Mouse (Mus musculus) neural tube, embryonic 13.5 days (tissue): ENCODE results near the gene Perp. TPM values are rescaled to one million over a fixed set of nuclear protein-coding genes. Genes with fewer than 3 reads are reported as not detected.

ENCODE experiments used
- ATAC-seq: fragments of 200-750 bp; cut with Nextera tagmentation; 2 replicates; pipeline ENCODE4 v1.8.0; 2017; ENCODE audit warnings: low read depth, mild to moderate bottlenecking, moderate TSS enrichment, moderate library complexity
- H3K27ac ChIP-seq: fragments of 300-500 bp; sonication (generic); replicated peaks from 2 replicates; pipeline ENCODE4 v1.5.1; 2015; ENCODE audit warnings: moderate library complexity, mild to moderate bottlenecking, inconsistent platforms
- H3K27me3 ChIP-seq: fragments of 300-500 bp; sonication (generic); 2 replicates; pipeline ENCODE4 v1.6.1; 2015; ENCODE audit warnings: mild to moderate bottlenecking, inconsistent platforms
- H3K36me3 ChIP-seq: fragments of 300-500 bp; sonication (generic); 2 replicates; pipeline ENCODE4 v1.6.1; 2015; ENCODE audit warnings: mild to moderate bottlenecking, inconsistent platforms
- H3K4me1 ChIP-seq: fragments of 300-500 bp; sonication (generic); replicated peaks from 2 replicates; pipeline ENCODE4 v1.6.1; 2015; ENCODE audit warnings: inconsistent platforms
- H3K4me2 ChIP-seq: fragments of 300-500 bp; sonication (generic); 2 replicates; pipeline ENCODE4 v1.6.1; 2015; ENCODE audit warnings: inconsistent platforms, mild to moderate bottlenecking, moderate library complexity
- H3K4me3 ChIP-seq: fragments of 300-500 bp; sonication (generic); 2 replicates; pipeline ENCODE4 v1.5.1; 2015; ENCODE audit warnings: mild to moderate bottlenecking, inconsistent platforms
- H3K9ac ChIP-seq: fragments of 300-500 bp; sonication (generic); 2 replicates; pipeline ENCODE4 v1.6.1; 2015; ENCODE audit warnings: moderate library complexity, mild to moderate bottlenecking, inconsistent platforms
- H3K9me3 ChIP-seq: fragments of 300-500 bp; sonication (generic); 2 replicates; pipeline ENCODE4 v1.6.1; 2016; ENCODE audit warnings: inconsistent platforms
- WGBS: fragments of 180-500 bp; shearing (Covaris S2); methylation state at CpG from one replicate; pipeline ENCODE4 v1.1.7; 2015; 5-methylcytosine and 5-hydroxymethylcytosine counted together
- polyA plus RNA-seq: library from polyadenylated mRNA; unstranded; fragments of >200 nt; fragmentation: Nextera tagmentation; extraction: Ambion mirVana; gene quantifications from 2 replicates; pipeline ENCODE4 v1.2.1, GENCODE M21; 2015

Perp gene
- polyA plus RNA-seq, 1 experiment from 2014 or later, result 5.7 TPM

- no peak for ATAC-seq
- no peak overlapping the region for H3K9ac ChIP-seq
- no peak overlapping the region for H3K4me2 ChIP-seq
- no peak overlapping the region for H3K27ac ChIP-seq
- no peaks in the 10 kb centered on the region for H3K36me3 ChIP-seq
- WGBS, result 95% methylated on average over 2 of the region's 2 CpGs
- no peaks in the 10 kb centered on the region for H3K27me3 ChIP-seq
- H3K4me1 ChIP-seq, result no peaks in the 10 kb centered on the region
- H3K9me3 ChIP-seq, result no peaks in the 10 kb centered on the region
- H3K4me3 ChIP-seq, result no peak overlapping the region
Observed at GRCm38 (mm10) chr10:18870990-18871389, 26.2 kb downstream of the Perp start.

- Histone ChIP-seq H3K4me3 (no peak overlapping the region), H3K9ac (no peak overlapping the region), H3K4me2 (no peak overlapping the region), H3K9me3 (no peaks in the 10 kb centered on the region), H3K27ac (no peak overlapping the region), H3K27me3 (no peaks in the 10 kb centered on the region), H3K36me3 (no peaks in the 10 kb centered on the region), H3K4me1 (no peaks in the 10 kb centered on the region)
- no peak for ATAC-seq
- 61% methylated on average over 1 of the region's 1 CpGs for WGBS
Observed at GRCm38 (mm10) chr10:18876211-18876610, 31.4 kb downstream of the Perp start.

- H3K36me3 ChIP-seq, result no peaks in the 10 kb centered on the region
- H3K4me2 ChIP-seq, result no peak overlapping the region
- no peak overlapping the region for H3K9ac ChIP-seq
- no peak overlapping the region for H3K27ac ChIP-seq
- no peak for ATAC-seq
- WGBS, result 92% methylated on average over 6 of the region's 6 CpGs
- H3K9me3 ChIP-seq, result no peaks in the 10 kb centered on the region
- no peaks in the 10 kb centered on the region for H3K27me3 ChIP-seq
- H3K4me3 ChIP-seq, result no peak overlapping the region
- H3K4me1 ChIP-seq, result no peaks in the 10 kb centered on the region
Observed at GRCm38 (mm10) chr10:18878111-18878510, 33.3 kb downstream of the Perp start.

GRCm38 (mm10) chr10:18879160-18879559, 34.3 kb downstream of the Perp start:
- H3K4me1 ChIP-seq, result no peaks in the 10 kb centered on the region
- no peak overlapping the region for H3K4me3 ChIP-seq
- no peaks in the 10 kb centered on the region for H3K27me3 ChIP-seq
- no peak for ATAC-seq
- no peaks in the 10 kb centered on the region for H3K36me3 ChIP-seq
- H3K9ac ChIP-seq, result no peak overlapping the region
- H3K27ac ChIP-seq, result no peak overlapping the region
- H3K9me3 ChIP-seq, result no peaks in the 10 kb centered on the region
- 75% methylated on average over 4 of the region's 4 CpGs for WGBS
- no peak overlapping the region for H3K4me2 ChIP-seq

- Histone ChIP-seq H3K9me3 (no peaks in the 10 kb centered on the region), H3K4me3 (no peak overlapping the region), H3K4me2 (no peak overlapping the region), H3K4me1 (no peaks in the 10 kb centered on the region), H3K27me3 (no peaks in the 10 kb centered on the region), H3K9ac (no peak overlapping the region), H3K27ac (no peak overlapping the region), H3K36me3 (no peaks in the 10 kb centered on the region)
- no peak for ATAC-seq
- WGBS, result 82% methylated on average over 1 of the region's 1 CpGs
Observed at GRCm38 (mm10) chr10:18879690-18880089, 34.9 kb downstream of the Perp start.

GRCm38 (mm10) chr10:18882190-18882589, 37.4 kb downstream of the Perp start:
- 88% methylated on average over 1 of the region's 1 CpGs for WGBS
- ATAC-seq, result no peak

GRCm38 (mm10) chr10:18886918-18887625, 42.3 kb downstream of the Perp start:
- WGBS, result 81% methylated on average over 4 of the region's 4 CpGs
- ATAC-seq, result no peak

More at GRCm38 (mm10) chr10:18882190-18882589, 37.4 kb downstream of the Perp start:
- Histone ChIP-seq H3K36me3 (no peaks in the 10 kb centered on the region), H3K9ac (no peak overlapping the region), H3K4me3 (no peak overlapping the region), H3K27ac (no peak overlapping the region), H3K4me2 (no peak overlapping the region), H3K4me1 (no peaks in the 10 kb centered on the region), H3K9me3 (no peaks in the 10 kb centered on the region), H3K27me3 (no peaks in the 10 kb centered on the region)

GRCm38 (mm10) chr10:18888751-18889150, 43.9 kb downstream of the Perp start:
- no peak for ATAC-seq
- Histone ChIP-seq H3K4me1 (no peaks in the 10 kb centered on the region), H3K27me3 (no peaks in the 10 kb centered on the region), H3K9ac (no peak overlapping the region), H3K4me3 (no peak overlapping the region), H3K27ac (no peak overlapping the region), H3K4me2 (no peak overlapping the region), H3K36me3 (no peaks in the 10 kb centered on the region), H3K9me3 (no peaks in the 10 kb centered on the region)
- WGBS, result 93% methylated on average over 1 of the region's 1 CpGs

More at GRCm38 (mm10) chr10:18886918-18887625, 42.3 kb downstream of the Perp start:
- Histone ChIP-seq H3K27me3 (no peaks in the 10 kb centered on the region), H3K27ac (no peak overlapping the region), H3K4me3 (no peak overlapping the region), H3K36me3 (no peaks in the 10 kb centered on the region), H3K9ac (no peak overlapping the region), H3K9me3 (no peaks in the 10 kb centered on the region), H3K4me1 (no peaks in the 10 kb centered on the region), H3K4me2 (no peak overlapping the region)

- H3K9me3 ChIP-seq, result no peaks in the 10 kb centered on the region
- no peak overlapping the region for H3K4me3 ChIP-seq
- H3K36me3 ChIP-seq, result no peaks in the 10 kb centered on the region
- no peaks in the 10 kb centered on the region for H3K27me3 ChIP-seq
- 100% methylated on average over 1 of the region's 1 CpGs for WGBS
- H3K4me2 ChIP-seq, result no peak overlapping the region
- H3K9ac ChIP-seq, result no peak overlapping the region
- no peak overlapping the region for H3K27ac ChIP-seq
- H3K4me1 ChIP-seq, result no peaks in the 10 kb centered on the region
- no peak for ATAC-seq
Observed at GRCm38 (mm10) chr10:18889255-18889654, 44.4 kb downstream of the Perp start.

GRCm38 (mm10) chr10:18891110-18891509, 46.3 kb downstream of the Perp start:
- Histone ChIP-seq H3K27me3 (no peaks in the 10 kb centered on the region), H3K4me2 (no peak overlapping the region), H3K4me3 (no peak overlapping the region), H3K27ac (no peak overlapping the region), H3K4me1 (no peaks in the 10 kb centered on the region), H3K36me3 (no peaks in the 10 kb centered on the region), H3K9ac (no peak overlapping the region), H3K9me3 (no peaks in the 10 kb centered on the region)
- ATAC-seq, result no peak

GRCm38 (mm10) chr10:18892102-18892501, 47.3 kb downstream of the Perp start:
- WGBS, result 79% methylated on average over 1 of the region's 1 CpGs
- no peaks in the 10 kb centered on the region for H3K4me1 ChIP-seq
- no peaks in the 10 kb centered on the region for H3K9me3 ChIP-seq
- no peaks in the 10 kb centered on the region for H3K36me3 ChIP-seq
- H3K27ac ChIP-seq, result no peak overlapping the region
- H3K27me3 ChIP-seq, result no peaks in the 10 kb centered on the region
- no peak overlapping the region for H3K4me2 ChIP-seq
- no peak overlapping the region for H3K4me3 ChIP-seq
- ATAC-seq, result no peak
- H3K9ac ChIP-seq, result no peak overlapping the region

- no peaks in the 10 kb centered on the region for H3K4me1 ChIP-seq
- H3K9me3 ChIP-seq, result no peaks in the 10 kb centered on the region
- no peak overlapping the region for H3K27ac ChIP-seq
- H3K36me3 ChIP-seq, result no peaks in the 10 kb centered on the region
- 46% methylated on average over 6 of the region's 6 CpGs for WGBS
- no peak overlapping the region for H3K4me2 ChIP-seq
- no peak overlapping the region for H3K9ac ChIP-seq
- H3K27me3 ChIP-seq, result no peaks in the 10 kb centered on the region
- H3K4me3 ChIP-seq, result no peak overlapping the region
- ATAC-seq, result no peak
Observed at GRCm38 (mm10) chr10:18894259-18895166, 49.7 kb downstream of the Perp start.
